Mouse (Mus musculus) layer of hippocampus, adult 11-12 months (tissue): ENCODE measurements at regions not wholly inside any gene's neighbourhood (a gene's known extent, or its start where the extent isn't known, plus 50 kb on each side); places are given as distances from the start of the nearest gene placed in this dataset.

Experiments
- DNase-seq: peaks from one replicate; pipeline ENCODE4 v3.0.0; 2022; ENCODE audit warnings: low spot score

DNA sequence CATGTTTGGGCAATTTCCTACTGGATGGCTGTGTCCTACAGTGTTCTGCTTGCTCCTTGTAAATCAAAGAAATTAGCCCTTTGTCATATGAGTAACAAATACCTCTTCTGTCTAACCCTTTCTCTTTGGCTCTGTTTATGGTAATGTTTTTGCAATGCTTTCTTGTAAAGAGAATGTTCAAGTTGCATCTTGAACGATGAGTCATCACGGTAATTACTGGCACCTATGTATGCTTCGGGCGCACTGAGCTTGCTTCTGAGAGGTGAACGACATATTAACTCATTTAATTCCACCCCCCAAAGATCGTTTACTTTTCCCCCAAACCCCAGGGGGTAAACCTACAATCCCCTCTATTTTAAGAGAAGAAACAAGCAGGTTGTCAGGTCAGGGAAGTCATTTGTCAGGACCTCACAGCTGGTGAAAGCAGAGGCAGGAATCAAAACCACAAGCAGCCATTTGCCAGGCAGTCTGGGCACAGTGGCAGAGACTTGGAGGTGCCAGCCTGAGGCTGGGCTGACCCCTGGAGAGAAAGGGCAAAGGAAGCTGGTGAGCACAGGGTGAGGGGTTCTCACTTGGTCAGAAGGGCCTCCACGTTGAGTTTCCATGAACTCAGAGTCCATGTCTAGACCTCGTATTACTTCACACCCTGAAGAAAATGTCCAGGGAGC is 87.6 kb upstream of the Atp1a1 start:
- no peak for DNase-seq

DNA sequence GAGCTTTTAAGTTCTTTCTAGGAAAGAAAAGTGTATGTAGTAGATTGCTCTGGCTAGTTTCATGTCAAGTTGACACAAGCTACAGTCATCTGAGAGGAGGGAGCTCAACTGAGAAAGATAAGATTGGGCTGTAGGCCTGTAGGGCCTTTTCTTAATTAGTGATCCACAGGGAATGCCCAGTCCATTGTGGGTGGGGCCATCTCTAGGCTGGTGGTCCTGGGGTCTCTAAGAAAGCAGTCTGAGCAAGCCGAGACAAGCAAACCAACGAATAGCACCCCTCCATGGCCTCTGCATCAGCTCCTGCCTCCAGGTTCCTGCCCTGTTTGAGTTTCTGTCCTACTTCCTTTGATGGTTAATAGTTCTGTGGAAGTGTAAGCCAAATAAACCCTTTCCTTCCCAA is 86.3 kb upstream of the Atp1a1 start:
- no peak for DNase-seq

DNA sequence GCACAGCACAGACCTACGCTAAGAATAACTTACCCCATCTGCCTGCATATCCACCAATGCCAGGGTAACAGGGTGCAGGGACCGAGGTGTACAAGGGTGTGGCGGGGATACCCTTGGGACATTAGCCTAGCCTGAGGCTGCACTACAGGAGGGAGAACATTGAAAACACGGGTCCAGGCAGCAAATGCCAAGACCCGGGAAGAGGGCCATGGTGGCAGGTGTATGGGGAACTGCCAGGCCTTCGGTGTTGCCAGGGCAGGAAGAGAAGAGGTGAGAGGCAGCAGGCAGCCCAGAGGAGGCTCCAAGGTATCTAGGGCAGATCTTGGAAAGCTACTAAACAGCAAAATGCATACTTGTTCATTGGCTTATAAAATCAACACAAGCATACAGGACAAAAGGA is 85.7 kb upstream of the Atp1a1 start:
- peak; percentile 10 for DNase-seq

DNA sequence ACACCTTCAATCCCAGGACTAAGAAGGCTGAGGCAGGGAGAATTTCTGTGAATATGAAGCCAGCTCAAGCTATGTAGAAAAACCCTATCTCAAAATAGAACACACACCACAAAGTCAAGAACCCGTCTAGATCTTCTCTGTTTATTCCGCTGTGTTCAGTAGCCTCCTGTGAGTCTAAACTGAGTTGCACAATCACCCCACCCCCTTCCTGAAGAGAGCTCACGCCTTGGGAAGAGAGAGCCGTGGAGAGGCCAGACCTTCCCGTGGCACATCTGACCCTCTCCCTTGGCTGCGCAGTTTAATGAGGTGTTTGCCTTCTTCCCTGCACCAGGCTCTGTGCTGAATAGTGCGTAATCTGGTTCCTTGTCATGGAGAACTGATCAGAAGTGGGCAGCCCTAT is 80.7 kb upstream of the Atp1a1 start:
- DNase-seq: no peak

DNA sequence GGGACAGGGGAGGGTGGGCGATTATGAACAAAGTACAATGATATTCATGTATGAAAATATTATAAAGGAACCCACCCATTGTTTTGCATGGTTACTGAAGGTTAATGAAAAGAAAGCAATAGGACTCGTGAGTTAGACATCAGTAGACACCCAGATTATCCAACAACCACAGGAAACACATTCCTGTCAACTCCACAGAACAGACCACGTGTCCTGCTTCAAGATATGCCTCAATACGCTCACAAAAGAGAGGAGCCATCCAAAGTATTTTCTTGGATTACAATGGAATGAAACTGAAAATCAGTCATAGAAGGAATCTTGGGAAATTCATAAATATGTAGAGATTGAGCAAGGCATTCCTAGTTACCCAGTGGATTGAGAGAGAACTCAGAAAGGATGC is 68.5 kb upstream of the Atp1a1 start:
- DNase-seq: no peak

DNA sequence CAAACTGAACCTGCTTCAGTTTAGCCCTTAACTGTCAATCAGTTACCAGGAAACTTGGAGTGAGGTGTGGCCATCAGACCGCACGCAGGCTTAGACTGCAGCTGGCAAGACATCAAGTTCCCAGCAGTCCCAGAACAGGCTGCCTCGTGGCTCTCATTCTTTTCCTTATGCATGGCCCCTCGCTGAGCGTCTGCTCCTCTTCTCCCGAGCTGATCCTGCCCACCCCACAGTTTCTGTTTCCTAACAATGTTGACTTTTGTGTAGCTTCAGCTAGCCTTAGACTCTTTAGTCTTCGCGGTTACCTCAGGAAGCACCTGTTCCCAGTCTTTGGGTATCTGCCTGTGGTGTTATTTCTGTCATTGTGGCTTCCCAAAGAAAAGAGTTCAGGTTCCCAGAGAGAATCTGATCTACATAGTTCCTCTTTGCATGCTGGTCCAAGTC is 66.1 kb upstream of the Atp1a1 start:
- no peak for DNase-seq

DNA sequence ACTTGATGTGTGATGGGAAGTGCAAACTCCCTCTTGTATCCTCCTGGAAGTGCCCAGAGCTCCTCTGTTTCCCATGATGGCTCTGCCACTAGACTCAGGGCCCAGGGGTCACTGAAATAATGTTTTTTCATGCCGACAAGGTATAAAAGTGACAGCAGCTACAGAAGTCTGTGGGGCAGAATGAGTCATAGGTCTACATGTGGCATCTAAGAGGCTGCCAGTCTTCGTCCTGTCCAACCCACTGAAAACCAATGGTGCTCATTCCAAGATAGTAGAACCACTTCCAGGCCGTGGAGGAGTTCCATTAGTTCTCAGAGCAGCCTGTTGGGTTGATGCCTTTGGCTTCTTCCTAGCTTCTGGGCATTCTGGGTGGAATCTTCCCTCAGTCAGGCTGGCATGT is 65.3 kb upstream of the Atp1a1 start:
- no peak for DNase-seq

DNA sequence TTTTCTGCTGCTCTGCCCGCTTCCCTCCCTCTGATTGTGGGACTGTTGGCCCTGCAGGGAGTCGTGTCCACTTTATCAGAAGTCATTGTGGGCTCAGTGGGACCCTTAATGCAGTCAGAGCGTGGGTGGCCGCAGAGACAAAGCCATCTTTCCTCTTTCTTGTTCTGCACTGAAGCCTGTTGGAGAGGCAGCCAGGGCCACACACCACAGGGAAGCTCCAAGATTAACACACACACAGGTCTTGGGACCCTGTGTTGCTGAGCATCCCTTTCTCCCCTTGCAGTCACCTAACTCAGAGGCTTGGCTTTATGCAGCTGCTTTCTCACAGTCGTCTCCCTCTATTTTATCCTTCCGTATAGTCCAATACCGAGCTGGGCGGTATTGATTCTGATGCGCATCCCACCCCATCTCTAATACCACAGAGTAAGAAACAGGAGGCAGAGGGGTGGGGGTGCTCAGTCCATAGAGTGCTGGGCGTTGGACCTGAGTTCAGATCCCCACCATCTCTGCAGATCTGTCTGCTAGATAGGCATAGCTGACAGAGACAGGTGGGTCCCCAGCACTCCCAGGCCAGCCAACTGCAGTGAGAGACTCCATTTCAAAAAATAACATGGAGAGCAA is 63.4 kb upstream of the Atp1a1 start:
- no peak for DNase-seq

DNA sequence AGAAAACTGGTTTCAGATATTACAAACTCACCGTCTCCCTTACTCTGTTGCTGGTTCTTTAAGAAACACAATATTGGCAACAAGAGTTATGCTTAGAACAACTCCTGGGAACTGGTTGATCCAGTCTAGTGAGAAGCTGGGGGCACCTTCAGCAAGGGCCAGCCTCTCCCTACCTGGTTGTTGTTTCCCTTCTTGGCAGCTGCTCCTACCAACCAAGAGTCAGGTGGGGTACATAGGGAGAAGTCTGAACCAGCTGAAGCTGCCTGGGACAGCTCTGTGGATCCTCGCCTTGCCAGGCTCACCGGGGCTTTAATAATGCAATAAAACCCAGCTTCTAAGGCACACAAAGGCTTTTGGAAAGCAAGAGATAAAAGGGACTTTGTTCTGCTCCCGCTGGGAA is 62.7 kb upstream of the Atp1a1 start:
- DNase-seq: no peak

DNA sequence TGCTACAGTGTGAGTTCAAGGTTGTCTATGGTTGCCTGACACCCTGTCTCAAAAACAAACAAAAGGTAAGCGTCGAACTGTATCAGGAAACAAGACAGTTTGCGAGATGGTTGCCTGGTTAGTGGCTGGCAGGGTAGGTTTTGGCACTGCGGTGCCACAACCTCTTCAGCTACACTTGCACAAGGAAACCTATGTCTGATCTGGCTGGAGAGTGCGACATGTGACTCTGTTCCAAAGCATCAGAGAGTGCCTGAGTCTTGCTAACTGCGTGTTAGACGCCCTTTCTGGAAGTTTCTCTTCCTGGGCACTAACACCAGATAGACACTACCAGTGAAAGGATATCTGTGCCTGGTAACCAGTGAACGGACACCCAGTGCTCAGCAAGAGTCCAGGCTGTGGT is 62.1 kb upstream of the Atp1a1 start:
- DNase-seq: no peak

DNA sequence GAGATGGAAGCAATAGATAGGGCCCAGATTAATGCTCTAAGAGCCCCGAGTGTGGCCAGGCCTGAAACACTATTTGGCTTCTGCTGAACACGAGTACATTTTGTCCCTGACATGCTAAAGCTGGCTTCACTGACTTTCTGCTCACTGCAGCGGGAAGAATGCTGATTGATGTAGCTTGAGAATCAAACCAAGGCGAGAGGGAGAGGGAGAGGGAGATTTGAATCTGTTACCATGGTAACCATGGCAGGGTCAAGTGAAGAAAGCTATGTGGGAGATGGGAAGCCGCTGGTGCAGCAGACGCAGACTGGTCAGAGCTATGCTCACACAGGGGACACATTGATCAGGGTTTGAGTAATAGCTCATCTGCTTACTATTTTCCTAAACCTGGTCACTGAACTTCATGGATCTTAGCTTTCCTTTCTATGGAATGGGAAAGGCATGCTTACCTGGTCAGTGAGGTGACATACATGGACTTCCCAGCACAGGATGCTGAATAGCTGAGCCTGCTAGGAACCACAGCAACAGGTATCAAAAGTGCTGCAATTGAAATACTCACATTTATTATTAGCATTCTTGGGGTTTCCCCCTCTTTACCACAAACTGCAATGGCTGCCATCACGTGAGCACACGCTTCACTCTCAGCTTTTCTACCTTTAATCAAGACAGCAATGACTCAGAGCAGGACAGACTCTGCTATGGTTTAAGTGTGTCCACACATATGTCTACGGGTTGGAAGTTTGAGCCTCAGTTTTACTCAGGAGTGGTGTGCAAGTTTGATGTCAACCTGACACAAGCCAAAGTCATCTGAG is 56.9 kb upstream of the Atp1a1 start:
- DNase-seq: no peak

DNA sequence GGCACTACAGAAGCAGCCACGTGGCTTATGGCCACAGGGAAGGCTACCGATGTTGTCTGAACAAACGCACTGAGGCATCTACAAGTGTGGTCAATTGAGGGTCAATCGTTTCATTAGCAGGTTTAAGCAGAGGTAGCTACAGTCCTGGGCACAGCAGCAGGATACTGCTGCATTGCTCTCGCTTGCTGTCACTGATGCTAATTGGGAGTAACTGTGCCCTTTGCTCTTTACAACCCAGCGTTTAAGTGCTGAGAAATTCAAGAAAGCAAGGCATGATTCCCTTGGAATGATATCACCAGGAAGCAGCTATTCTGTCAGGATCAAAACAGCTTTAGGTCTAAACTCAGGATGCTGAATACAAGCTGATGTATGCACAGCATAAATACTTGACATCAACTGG is 56.2 kb upstream of the Atp1a1 start:
- no peak for DNase-seq

DNA sequence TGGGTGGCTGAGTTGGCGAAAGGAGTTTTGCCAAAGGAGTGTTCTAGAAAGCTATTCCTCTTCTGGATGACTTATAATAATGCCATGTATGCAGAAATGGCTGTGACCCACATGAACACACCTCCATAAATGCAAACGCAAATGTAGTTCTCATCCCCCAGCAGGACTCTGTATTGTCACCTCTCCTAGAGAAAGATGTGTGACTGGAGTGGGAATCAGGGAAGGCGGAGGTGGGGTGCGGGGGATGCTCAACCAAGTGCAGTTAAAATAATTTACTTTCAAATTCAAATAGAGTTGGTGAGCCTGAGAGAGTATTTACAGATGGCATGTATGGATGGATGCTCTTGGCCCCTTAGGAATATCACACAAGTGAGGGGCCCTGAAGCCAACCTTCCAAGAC is 55.7 kb upstream of the Atp1a1 start:
- DNase-seq: no peak

DNA sequence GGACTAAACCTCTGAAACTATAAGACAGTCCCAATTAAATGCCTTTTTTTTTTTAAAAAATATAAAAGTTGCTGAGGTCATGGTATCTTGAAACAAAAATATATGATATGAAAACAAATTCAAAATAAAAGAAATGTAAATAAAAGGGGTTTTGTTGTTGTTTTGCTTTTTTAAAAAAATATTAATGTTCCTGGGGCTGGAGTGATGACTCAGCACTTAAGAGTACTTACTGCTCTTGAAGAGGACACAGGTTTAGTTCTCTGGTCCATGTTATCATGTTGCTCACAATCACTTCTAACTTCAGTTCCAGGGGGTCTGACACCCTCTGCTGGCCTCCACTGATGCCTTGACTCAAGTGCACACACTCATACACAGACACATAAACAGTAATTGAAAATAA is 53.5 kb upstream of the Atp1a1 start:
- no peak for DNase-seq

DNA sequence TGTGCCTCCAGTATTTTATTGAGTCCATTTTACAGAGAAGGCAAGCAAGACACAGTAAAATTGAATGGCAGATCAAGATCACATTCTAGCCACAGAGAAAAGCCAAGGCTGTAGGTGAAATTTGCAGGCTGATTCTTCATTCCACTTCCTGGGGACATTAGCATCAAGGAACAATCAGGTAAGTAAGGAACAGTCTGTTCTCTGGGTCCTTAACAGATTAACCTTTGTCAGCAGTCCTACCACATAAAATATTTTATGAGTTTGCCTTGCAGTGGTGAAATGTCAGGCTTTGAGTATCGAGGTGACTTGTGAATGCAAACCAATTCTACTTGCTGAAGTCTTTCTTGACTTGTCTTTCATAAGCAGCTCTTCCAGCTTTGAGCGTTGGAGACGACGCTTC is 50.2 kb upstream of the Atp1a1 start:
- DNase-seq: no peak
